Mouse (Mus musculus): ENCODE measurements around the gene Mrpl55. TPM values are rescaled to one million over a fixed set of nuclear protein-coding genes. Genes with fewer than 3 reads are reported as not detected.
A peak's percentile ranks its signal among the peaks of the same experiment; 100 is the strongest.

Mrpl55 gene
- 113 and 128 TPM in 2 replicates for polyA plus RNA-seq (2014; fragmentation: Nextera tagmentation; extraction: Ambion mirVana)

GRCm38 (mm10) chr11:59202081-59202995, at the start of gene Mrpl55:
Gene Mrpl55 (plus strand): TSS chr11:59202486.
- Histone ChIP-seq H3K4me1 (ENCODE audit: control insufficient read depth, insufficient read depth, low read length) (0 out of 2 replicates have a peak, but pooled peaks cover 6% of the 10 kb centered on the region), H3K27me3 (ENCODE audit: control insufficient read depth, insufficient read depth, low read length) (no peaks in the 10 kb centered on the region), H3K36me3 (ENCODE audit: control insufficient read depth, insufficient read depth, low read length) (peaks cover 17% of the 10 kb centered on the region), H3K9ac (ENCODE audit: low read depth, low read length) (peak within 1 kb of the TSS; percentile 65), H3K27ac (ENCODE audit: low read depth, low read length) (peak within 1 kb of the TSS; percentile 60; the same call in 1 of the 2 replicates), H3K9me3 (ENCODE audit: control insufficient read depth, low read length) (no peaks in the 10 kb centered on the region), H3K4me2 (replicated peaks; ENCODE audit: low read depth, low read length) (peak within 1 kb of the TSS; percentile 86), H3K4me3 (ENCODE audit: low read length) (peak within 1 kb of the TSS; percentile 53)
- WGBS, result under 1% methylated on average over 63 of the region's 63 CpGs
- peak; percentile 95 for ATAC-seq (ENCODE audit: low FRiP score, low TSS enrichment)

GRCm38 (mm10) chr11:59154220-59154619, 48.1 kb upstream of the Mrpl55 start:
- Histone ChIP-seq H3K4me2 (replicated peaks; ENCODE audit: low read depth, low read length) (no peak overlapping the region), H3K4me1 (ENCODE audit: control insufficient read depth, insufficient read depth, low read length) (no peaks in the 10 kb centered on the region), H3K27me3 (ENCODE audit: control insufficient read depth, insufficient read depth, low read length) (no peaks in the 10 kb centered on the region), H3K9ac (ENCODE audit: low read depth, low read length) (no peak overlapping the region), H3K9me3 (ENCODE audit: control insufficient read depth, low read length) (no peaks in the 10 kb centered on the region), H3K36me3 (ENCODE audit: control insufficient read depth, insufficient read depth, low read length) (0 out of 2 replicates have a peak, but pooled peaks cover 11% of the 10 kb centered on the region), H3K27ac (ENCODE audit: low read depth, low read length) (no peak overlapping the region), H3K4me3 (ENCODE audit: low read length) (no peak overlapping the region)
- 89% methylated on average over 7 of the region's 7 CpGs for WGBS
- ATAC-seq (ENCODE audit: low FRiP score, low TSS enrichment), result no peak

GRCm38 (mm10) chr11:59155900-59156299, 46.4 kb upstream of the Mrpl55 start:
- H3K36me3 ChIP-seq (ENCODE audit: control insufficient read depth, insufficient read depth, low read length), result 0 out of 2 replicates have a peak, but pooled peaks cover 11% of the 10 kb centered on the region
- no peak overlapping the region for H3K27ac ChIP-seq (ENCODE audit: low read depth, low read length)
- no peaks in the 10 kb centered on the region for H3K4me1 ChIP-seq (ENCODE audit: control insufficient read depth, insufficient read depth, low read length)
- 91% methylated on average over 5 of the region's 5 CpGs for WGBS
- H3K9me3 ChIP-seq (ENCODE audit: control insufficient read depth, low read length), result no peaks in the 10 kb centered on the region
- H3K9ac ChIP-seq (ENCODE audit: low read depth, low read length), result no peak overlapping the region
- H3K27me3 ChIP-seq (ENCODE audit: control insufficient read depth, insufficient read depth, low read length), result no peaks in the 10 kb centered on the region
- no peak for ATAC-seq (ENCODE audit: low FRiP score, low TSS enrichment)
- H3K4me3 ChIP-seq (ENCODE audit: low read length), result no peak overlapping the region
- H3K4me2 ChIP-seq (replicated peaks; ENCODE audit: low read depth, low read length), result no peak overlapping the region

- 0 out of 2 replicates have a peak, but pooled peaks cover 11% of the 10 kb centered on the region for H3K36me3 ChIP-seq (ENCODE audit: control insufficient read depth, insufficient read depth, low read length)
- no peaks in the 10 kb centered on the region for H3K27me3 ChIP-seq (ENCODE audit: control insufficient read depth, insufficient read depth, low read length)
- no peak overlapping the region for H3K9ac ChIP-seq (ENCODE audit: low read depth, low read length)
- H3K4me1 ChIP-seq (ENCODE audit: control insufficient read depth, insufficient read depth, low read length), result peaks cover 7% of the 10 kb centered on the region
- no peak overlapping the region for H3K4me2 ChIP-seq (replicated peaks; ENCODE audit: low read depth, low read length)
- no peaks in the 10 kb centered on the region for H3K9me3 ChIP-seq (ENCODE audit: control insufficient read depth, low read length)
- no peak for ATAC-seq (ENCODE audit: low FRiP score, low TSS enrichment)
- 94% methylated on average over 13 of the region's 13 CpGs for WGBS
- H3K4me3 ChIP-seq (ENCODE audit: low read length), result no peak overlapping the region
- no peak overlapping the region for H3K27ac ChIP-seq (ENCODE audit: low read depth, low read length)
Measured at GRCm38 (mm10) chr11:59159099-59159498, 43.2 kb upstream of the Mrpl55 start.

GRCm38 (mm10) chr11:59159558-59159957, 42.7 kb upstream of the Mrpl55 start:
- 0 out of 2 replicates have a peak, but pooled peaks cover 11% of the 10 kb centered on the region for H3K36me3 ChIP-seq (ENCODE audit: control insufficient read depth, insufficient read depth, low read length)
- no peaks in the 10 kb centered on the region for H3K9me3 ChIP-seq (ENCODE audit: control insufficient read depth, low read length)
- peaks cover 7% of the 10 kb centered on the region for H3K4me1 ChIP-seq (ENCODE audit: control insufficient read depth, insufficient read depth, low read length)
- H3K4me2 ChIP-seq (replicated peaks; ENCODE audit: low read depth, low read length), result no peak overlapping the region
- no peak for ATAC-seq (ENCODE audit: low FRiP score, low TSS enrichment)
- H3K4me3 ChIP-seq (ENCODE audit: low read length), result no peak overlapping the region
- no peak overlapping the region for H3K27ac ChIP-seq (ENCODE audit: low read depth, low read length)
- no peak overlapping the region for H3K9ac ChIP-seq (ENCODE audit: low read depth, low read length)
- WGBS, result 92% methylated on average over 4 of the region's 4 CpGs
- H3K27me3 ChIP-seq (ENCODE audit: control insufficient read depth, insufficient read depth, low read length), result no peaks in the 10 kb centered on the region

GRCm38 (mm10) chr11:59161398-59161797, 40.9 kb upstream of the Mrpl55 start:
- H3K4me1 ChIP-seq (ENCODE audit: control insufficient read depth, insufficient read depth, low read length), result peaks cover 7% of the 10 kb centered on the region
- no peaks in the 10 kb centered on the region for H3K9me3 ChIP-seq (ENCODE audit: control insufficient read depth, low read length)
- WGBS, result 77% methylated on average over 5 of the region's 5 CpGs
- H3K27me3 ChIP-seq (ENCODE audit: control insufficient read depth, insufficient read depth, low read length), result no peaks in the 10 kb centered on the region
- H3K4me2 ChIP-seq (replicated peaks; ENCODE audit: low read depth, low read length), result no peak overlapping the region
- no peak overlapping the region for H3K27ac ChIP-seq (ENCODE audit: low read depth, low read length)
- no peak overlapping the region for H3K4me3 ChIP-seq (ENCODE audit: low read length)
- H3K9ac ChIP-seq (ENCODE audit: low read depth, low read length), result no peak overlapping the region
- no peak for ATAC-seq (ENCODE audit: low FRiP score, low TSS enrichment)
- H3K36me3 ChIP-seq (ENCODE audit: control insufficient read depth, insufficient read depth, low read length), result 0 out of 2 replicates have a peak, but pooled peaks cover 6% of the 10 kb centered on the region

GRCm38 (mm10) chr11:59162443-59163254, 39.6 kb upstream of the Mrpl55 start:
- peak overlapping the region; percentile 98; the same call in 1 of the 2 replicates for H3K27ac ChIP-seq (ENCODE audit: low read depth, low read length)
- H3K36me3 ChIP-seq (ENCODE audit: control insufficient read depth, insufficient read depth, low read length), result 0 out of 2 replicates have a peak, but pooled peaks cover 6% of the 10 kb centered on the region
- H3K9ac ChIP-seq (ENCODE audit: low read depth, low read length), result peak overlapping the region; percentile 52; the same call in 1 of the 2 replicates
- no peak for ATAC-seq (ENCODE audit: low FRiP score, low TSS enrichment)
- H3K4me1 ChIP-seq (ENCODE audit: control insufficient read depth, insufficient read depth, low read length), result peaks cover 7% of the 10 kb centered on the region
- H3K4me2 ChIP-seq (replicated peaks; ENCODE audit: low read depth, low read length), result peak overlapping the region; percentile 74
- peak overlapping the region; percentile 78 for H3K4me3 ChIP-seq (ENCODE audit: low read length)
- WGBS, result 63% methylated on average over 9 of the region's 9 CpGs
- no peaks in the 10 kb centered on the region for H3K9me3 ChIP-seq (ENCODE audit: control insufficient read depth, low read length)
- no peaks in the 10 kb centered on the region for H3K27me3 ChIP-seq (ENCODE audit: control insufficient read depth, insufficient read depth, low read length)

GRCm38 (mm10) chr11:59163255-59164236, 38.7 kb upstream of the Mrpl55 start, which contains the start of gene Iba57:
Gene Iba57 (minus strand): TSS chr11:59163739.
- peak within 1 kb of the TSS; percentile 78 for H3K4me3 ChIP-seq (ENCODE audit: low read length)
- H3K4me1 ChIP-seq (ENCODE audit: control insufficient read depth, insufficient read depth, low read length), result peaks cover 7% of the 10 kb centered on the region
- 4% methylated on average over 55 of the region's 68 CpGs for WGBS
- no peaks in the 10 kb centered on the region for H3K27me3 ChIP-seq (ENCODE audit: control insufficient read depth, insufficient read depth, low read length)
- peak; percentile 99 for ATAC-seq (ENCODE audit: low FRiP score, low TSS enrichment)
- peak within 1 kb of the TSS; percentile 98 for H3K27ac ChIP-seq (ENCODE audit: low read depth, low read length)
- H3K4me2 ChIP-seq (replicated peaks; ENCODE audit: low read depth, low read length), result peak within 1 kb of the TSS; percentile 74
- H3K9ac ChIP-seq (ENCODE audit: low read depth, low read length), result peak within 1 kb of the TSS; percentile 95
- H3K36me3 ChIP-seq (ENCODE audit: control insufficient read depth, insufficient read depth, low read length), result no peaks in the 10 kb centered on the region
- H3K9me3 ChIP-seq (ENCODE audit: control insufficient read depth, low read length), result no peaks in the 10 kb centered on the region
